Mouse (Mus musculus): ENCODE data around the gene Anks1b. TPM values are rescaled to one million over a fixed set of nuclear protein-coding genes. Genes with fewer than 3 reads are reported as not detected.

Gene Anks1b
- polyA plus RNA-seq, 1 experiment from 2014 or later = 3.7 TPM

DNA sequence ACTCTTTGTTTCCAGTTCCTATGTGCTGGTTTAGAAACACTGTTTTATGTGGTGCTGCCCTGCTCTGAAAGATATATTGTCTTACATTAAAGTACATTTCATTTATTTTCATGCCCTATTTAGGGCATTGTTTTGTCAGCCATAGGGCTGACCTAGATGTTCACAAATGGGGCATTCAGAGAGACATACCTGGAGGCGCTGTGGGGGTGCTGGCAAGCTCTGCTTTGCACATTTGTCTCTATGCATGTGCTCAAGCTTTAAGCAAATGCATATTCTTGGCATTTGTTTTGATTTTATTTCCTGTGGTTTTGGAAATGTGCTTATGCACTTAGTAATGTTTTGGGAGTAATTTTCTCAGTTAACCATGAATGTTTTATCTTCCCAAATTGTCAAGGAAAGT lies 43.8 kb downstream of the Anks1b start:
- ATAC-seq (ENCODE audit: low FRiP score) = no peak
- WGBS = 91% methylated on average over 1 of the region's 1 CpGs

DNA sequence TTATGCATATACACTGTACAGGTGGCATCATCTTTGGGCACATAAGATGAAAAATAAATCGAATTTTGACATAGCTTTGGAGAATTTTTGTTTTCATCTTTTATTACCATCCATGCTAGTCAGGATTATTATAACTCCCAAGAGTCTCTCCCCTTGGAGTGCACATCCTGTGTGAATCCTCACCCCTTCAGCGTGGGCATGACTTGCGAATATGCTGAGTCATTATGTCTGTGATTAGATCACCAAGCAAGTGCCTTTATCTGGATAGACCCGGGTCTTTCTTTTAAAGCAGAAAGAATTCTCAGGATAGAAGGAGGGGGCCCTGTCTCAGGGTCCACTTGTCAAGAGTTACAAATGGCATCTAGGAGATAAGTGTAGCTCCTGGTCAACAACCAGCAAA lies 48.7 kb downstream of the Anks1b start:
- Histone ChIP-seq H3K9ac (ENCODE audit: low read length) (no peak overlapping the region), H3K27me3 (ENCODE audit: control insufficient read depth, insufficient read depth, low read length) (no peaks in the 10 kb centered on the region), H3K4me2 (no peak overlapping the region), H3K4me3 (ENCODE audit: low read depth, low read length) (no peak overlapping the region), H3K27ac (ENCODE audit: low read depth, low read length) (no peak overlapping the region), H3K4me1 (ENCODE audit: control insufficient read depth, insufficient read depth, low read length) (no peaks in the 10 kb centered on the region), H3K9me3 (ENCODE audit: control insufficient read depth, low read length) (peaks cover 8% of the 10 kb centered on the region; the same call in 1 of the 2 replicates), H3K36me3 (ENCODE audit: control insufficient read depth, insufficient read depth, low read length) (no peaks in the 10 kb centered on the region)
- DNase-seq (ENCODE audit: low spot score, missing footprints) (no peak), ATAC-seq (ENCODE audit: low FRiP score) (no peak)
- WGBS = 85% methylated on average over 4 of the region's 4 CpGs

More for the DNA sequence above, 43.8 kb downstream of the Anks1b start:
- H3K9ac ChIP-seq (ENCODE audit: low read length) = no peak overlapping the region
- no peaks in the 10 kb centered on the region for H3K36me3 ChIP-seq (ENCODE audit: control insufficient read depth, insufficient read depth, low read length)
- no peaks in the 10 kb centered on the region for H3K4me1 ChIP-seq (ENCODE audit: control insufficient read depth, insufficient read depth, low read length)
- H3K9me3 ChIP-seq (ENCODE audit: control insufficient read depth, low read length) = no peaks in the 10 kb centered on the region
- no peak overlapping the region for H3K4me2 ChIP-seq
- H3K4me3 ChIP-seq (ENCODE audit: low read depth, low read length) = no peak overlapping the region
- H3K27me3 ChIP-seq (ENCODE audit: control insufficient read depth, insufficient read depth, low read length) = no peaks in the 10 kb centered on the region
- H3K27ac ChIP-seq (ENCODE audit: low read depth, low read length) = no peak overlapping the region
- no peak for DNase-seq (ENCODE audit: low spot score, missing footprints)

DNA sequence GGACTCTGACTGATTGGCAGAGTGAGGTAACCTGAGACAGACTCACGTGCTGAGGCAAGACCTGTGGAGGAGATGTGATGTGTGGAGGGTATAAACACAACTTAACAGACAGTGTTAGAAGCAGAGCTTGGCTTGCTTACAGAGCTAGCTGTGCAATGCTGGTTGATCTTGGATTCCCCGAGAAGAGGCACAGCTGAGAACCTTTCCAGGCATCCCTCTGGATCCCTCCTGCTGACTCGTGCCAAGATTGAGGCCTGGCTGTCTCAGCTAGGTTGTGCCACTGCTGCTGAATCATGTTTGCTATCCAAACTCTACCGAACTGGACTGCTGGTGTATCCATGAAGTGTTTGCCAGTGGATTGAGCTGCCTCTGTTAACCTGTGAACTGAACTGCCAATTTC lies 68.9 kb downstream of the Anks1b start:
- H3K4me3 ChIP-seq (ENCODE audit: low read depth, low read length) = no peak overlapping the region
- no peak overlapping the region for H3K4me2 ChIP-seq
- H3K4me1 ChIP-seq (ENCODE audit: control insufficient read depth, insufficient read depth, low read length) = no peaks in the 10 kb centered on the region
- no peak overlapping the region for H3K9ac ChIP-seq (ENCODE audit: low read length)
- H3K9me3 ChIP-seq (ENCODE audit: control insufficient read depth, low read length) = no peaks in the 10 kb centered on the region
- no peak overlapping the region for H3K27ac ChIP-seq (ENCODE audit: low read depth, low read length)
- H3K27me3 ChIP-seq (ENCODE audit: control insufficient read depth, insufficient read depth, low read length) = no peaks in the 10 kb centered on the region
- DNase-seq (ENCODE audit: low spot score, missing footprints) (no peak), ATAC-seq (ENCODE audit: low FRiP score) (no peak)
- no peaks in the 10 kb centered on the region for H3K36me3 ChIP-seq (ENCODE audit: control insufficient read depth, insufficient read depth, low read length)
- 80% methylated on average over 4 of the region's 4 CpGs for WGBS

DNA sequence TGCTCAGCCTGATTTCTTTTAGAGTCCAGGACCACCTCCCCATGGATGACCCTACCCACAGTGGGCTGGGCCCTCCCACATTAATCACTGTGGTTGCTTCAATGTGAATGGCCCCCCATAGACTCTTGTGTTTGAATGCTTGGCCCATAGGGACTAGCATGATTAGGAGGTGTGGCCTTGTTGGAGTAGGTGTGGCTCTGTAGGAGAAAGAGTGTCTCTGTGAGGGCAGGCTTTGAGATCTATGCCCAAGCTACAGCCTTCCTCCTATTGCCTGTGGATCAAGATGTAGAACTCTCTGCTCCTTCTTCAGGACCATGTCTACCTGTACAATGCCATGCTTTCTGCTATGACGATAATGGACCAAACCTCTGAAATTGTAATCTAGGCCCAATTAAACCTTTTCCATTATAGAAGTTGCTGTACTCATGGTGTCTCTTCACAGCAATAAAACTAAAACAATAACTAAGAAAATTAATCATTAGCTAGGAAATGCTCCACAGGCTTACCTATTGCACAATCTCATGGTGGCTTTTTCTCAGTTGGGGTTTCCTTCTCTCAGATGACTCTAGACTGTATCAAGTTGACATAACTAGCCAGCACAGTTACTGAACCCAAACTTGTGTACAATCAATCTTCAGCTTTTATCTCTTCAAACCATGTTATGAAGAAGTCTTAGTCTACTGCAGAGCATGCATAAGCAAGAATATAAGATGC lies 73.5 kb downstream of the Anks1b start:
- Histone ChIP-seq H3K9ac (ENCODE audit: low read length) (no peak overlapping the region), H3K4me3 (ENCODE audit: low read depth, low read length) (no peak overlapping the region), H3K4me2 (no peak overlapping the region), H3K27ac (ENCODE audit: low read depth, low read length) (no peak overlapping the region), H3K4me1 (ENCODE audit: control insufficient read depth, insufficient read depth, low read length) (no peaks in the 10 kb centered on the region), H3K9me3 (ENCODE audit: control insufficient read depth, low read length) (no peaks in the 10 kb centered on the region), H3K36me3 (ENCODE audit: control insufficient read depth, insufficient read depth, low read length) (no peaks in the 10 kb centered on the region), H3K27me3 (ENCODE audit: control insufficient read depth, insufficient read depth, low read length) (no peaks in the 10 kb centered on the region)
- ATAC-seq (ENCODE audit: low FRiP score) (no peak), DNase-seq (ENCODE audit: low spot score, missing footprints) (no peak)
- WGBS = 88% methylated on average over 1 of the region's 1 CpGs

DNA sequence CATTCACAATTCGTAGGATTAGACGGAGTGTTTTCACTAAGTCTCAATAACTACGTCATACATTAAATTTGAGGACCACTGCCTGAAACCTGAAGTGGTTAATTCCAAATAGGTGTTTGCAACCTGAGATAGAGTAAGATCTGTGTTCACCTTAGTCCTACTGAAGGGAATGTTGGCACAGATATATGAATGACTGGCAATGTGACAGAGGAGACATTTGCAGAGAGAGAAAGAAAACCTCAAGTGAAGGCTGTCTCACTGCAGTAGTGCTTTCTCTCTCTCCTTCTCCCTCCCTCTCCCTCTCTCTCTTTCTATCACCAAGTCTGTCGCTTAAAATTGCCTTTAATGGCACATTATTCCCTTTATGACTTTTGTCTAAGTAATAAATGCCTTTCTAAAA lies 101.1 kb downstream of the Anks1b start:
- DNase-seq (ENCODE audit: low spot score, missing footprints) = no peak
- Histone ChIP-seq H3K4me3 (ENCODE audit: low read depth, low read length) (no peak overlapping the region), H3K4me2 (no peak overlapping the region), H3K9ac (ENCODE audit: low read length) (no peak overlapping the region), H3K4me1 (ENCODE audit: control insufficient read depth, insufficient read depth, low read length) (no peaks in the 10 kb centered on the region), H3K27ac (ENCODE audit: low read depth, low read length) (no peak overlapping the region), H3K36me3 (ENCODE audit: control insufficient read depth, insufficient read depth, low read length) (no peaks in the 10 kb centered on the region), H3K27me3 (ENCODE audit: control insufficient read depth, insufficient read depth, low read length) (no peaks in the 10 kb centered on the region), H3K9me3 (ENCODE audit: control insufficient read depth, low read length) (no peaks in the 10 kb centered on the region)
- ATAC-seq (ENCODE audit: low FRiP score) = no peak
- WGBS = 91% methylated on average over 4 of the region's 4 CpGs

DNA sequence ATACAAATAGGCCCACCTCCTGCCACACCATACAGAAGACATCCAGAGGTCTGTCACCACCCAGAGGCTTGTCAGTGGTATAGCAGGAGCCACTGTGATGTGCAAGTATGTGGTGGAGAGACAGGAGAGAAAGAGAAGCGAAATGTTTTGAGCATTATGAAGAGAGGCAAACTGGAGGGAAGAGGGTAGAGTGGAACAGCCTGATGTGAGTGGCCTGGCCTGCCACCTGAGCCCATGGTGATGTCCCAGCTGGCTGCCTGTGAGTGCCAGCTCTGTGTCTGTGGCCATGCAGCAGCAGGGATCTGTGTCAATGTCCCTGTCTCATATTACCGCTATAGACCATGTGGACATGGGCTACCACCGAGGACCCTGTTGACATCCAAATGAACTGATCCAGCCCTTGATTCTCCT lies 102.1 kb downstream of the Anks1b start:
- no peak overlapping the region for H3K27ac ChIP-seq (ENCODE audit: low read depth, low read length)
- H3K4me1 ChIP-seq (ENCODE audit: control insufficient read depth, insufficient read depth, low read length) = no peaks in the 10 kb centered on the region
- H3K9ac ChIP-seq (ENCODE audit: low read length) = no peak overlapping the region
- ATAC-seq (ENCODE audit: low FRiP score) = peak; percentile 27; the same call in 1 of the 2 replicates
- no peak overlapping the region for H3K4me3 ChIP-seq (ENCODE audit: low read depth, low read length)
- no peaks in the 10 kb centered on the region for H3K9me3 ChIP-seq (ENCODE audit: control insufficient read depth, low read length)
- 78% methylated on average over 3 of the region's 3 CpGs for WGBS
- H3K27me3 ChIP-seq (ENCODE audit: control insufficient read depth, insufficient read depth, low read length) = no peaks in the 10 kb centered on the region
- no peak overlapping the region for H3K4me2 ChIP-seq
- DNase-seq (ENCODE audit: low spot score, missing footprints) = peak; percentile 54
- no peaks in the 10 kb centered on the region for H3K36me3 ChIP-seq (ENCODE audit: control insufficient read depth, insufficient read depth, low read length)

DNA sequence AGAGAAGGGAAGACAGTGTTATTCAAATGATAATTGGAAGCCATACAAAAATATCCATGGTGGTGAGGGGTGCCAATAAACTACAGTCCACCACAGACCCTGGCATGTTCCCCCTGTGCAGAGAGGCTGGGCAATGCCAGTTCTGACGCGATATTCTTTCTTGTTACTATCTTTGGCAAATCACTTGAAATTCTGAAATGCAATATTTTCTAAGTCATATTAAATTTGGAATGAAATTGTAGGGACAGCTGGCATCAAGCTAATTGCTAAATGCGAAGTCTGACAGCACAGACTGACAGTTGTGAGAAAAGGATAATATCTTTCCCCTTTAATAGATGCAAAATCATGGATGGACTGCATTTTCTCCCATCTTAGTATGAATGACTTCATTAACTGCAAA lies 103.3 kb downstream of the Anks1b start:
- DNase-seq (ENCODE audit: low spot score, missing footprints) = no peak
- Histone ChIP-seq H3K9me3 (ENCODE audit: control insufficient read depth, low read length) (no peaks in the 10 kb centered on the region), H3K27ac (ENCODE audit: low read depth, low read length) (no peak overlapping the region), H3K4me2 (no peak overlapping the region), H3K4me1 (ENCODE audit: control insufficient read depth, insufficient read depth, low read length) (no peaks in the 10 kb centered on the region), H3K27me3 (ENCODE audit: control insufficient read depth, insufficient read depth, low read length) (no peaks in the 10 kb centered on the region), H3K9ac (ENCODE audit: low read length) (no peak overlapping the region), H3K36me3 (ENCODE audit: control insufficient read depth, insufficient read depth, low read length) (no peaks in the 10 kb centered on the region), H3K4me3 (ENCODE audit: low read depth, low read length) (no peak overlapping the region)
- no peak for ATAC-seq (ENCODE audit: low FRiP score)
- 95% methylated on average over 3 of the region's 3 CpGs for WGBS

DNA sequence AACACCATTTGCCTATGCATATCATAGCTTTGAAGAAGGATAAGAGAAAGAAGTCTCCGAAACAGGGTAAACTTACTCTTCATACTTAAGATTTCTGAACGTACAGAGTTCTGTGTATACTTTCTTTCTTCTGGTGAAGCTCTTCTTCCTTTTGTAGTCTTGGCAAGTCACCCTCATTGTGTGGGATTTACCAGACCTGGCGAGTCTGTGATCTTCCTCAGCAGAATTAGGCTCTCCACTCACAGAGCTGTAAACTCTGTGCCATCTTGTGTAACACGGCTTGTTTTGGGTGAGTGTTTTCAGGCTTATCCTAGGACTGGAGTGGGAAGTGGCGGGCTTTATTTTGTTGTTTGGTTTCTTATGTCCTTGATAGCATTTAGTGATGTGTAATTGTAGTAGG lies 120.9 kb downstream of the Anks1b start:
- ATAC-seq (ENCODE audit: low FRiP score) = no peak
- DNase-seq (ENCODE audit: low spot score, missing footprints) = no peak
- H3K4me2 ChIP-seq = no peak overlapping the region
- no peak overlapping the region for H3K4me3 ChIP-seq (ENCODE audit: low read depth, low read length)
- H3K4me1 ChIP-seq (ENCODE audit: control insufficient read depth, insufficient read depth, low read length) = 0 out of 2 replicates have a peak, but pooled peaks cover 2% of the 10 kb centered on the region
- no peak overlapping the region for H3K27ac ChIP-seq (ENCODE audit: low read depth, low read length)
- no peaks in the 10 kb centered on the region for H3K36me3 ChIP-seq (ENCODE audit: control insufficient read depth, insufficient read depth, low read length)
- H3K9ac ChIP-seq (ENCODE audit: low read length) = no peak overlapping the region
- 89% methylated on average over 5 of the region's 5 CpGs for WGBS
- H3K9me3 ChIP-seq (ENCODE audit: control insufficient read depth, low read length) = no peaks in the 10 kb centered on the region
- H3K27me3 ChIP-seq (ENCODE audit: control insufficient read depth, insufficient read depth, low read length) = no peaks in the 10 kb centered on the region

DNA sequence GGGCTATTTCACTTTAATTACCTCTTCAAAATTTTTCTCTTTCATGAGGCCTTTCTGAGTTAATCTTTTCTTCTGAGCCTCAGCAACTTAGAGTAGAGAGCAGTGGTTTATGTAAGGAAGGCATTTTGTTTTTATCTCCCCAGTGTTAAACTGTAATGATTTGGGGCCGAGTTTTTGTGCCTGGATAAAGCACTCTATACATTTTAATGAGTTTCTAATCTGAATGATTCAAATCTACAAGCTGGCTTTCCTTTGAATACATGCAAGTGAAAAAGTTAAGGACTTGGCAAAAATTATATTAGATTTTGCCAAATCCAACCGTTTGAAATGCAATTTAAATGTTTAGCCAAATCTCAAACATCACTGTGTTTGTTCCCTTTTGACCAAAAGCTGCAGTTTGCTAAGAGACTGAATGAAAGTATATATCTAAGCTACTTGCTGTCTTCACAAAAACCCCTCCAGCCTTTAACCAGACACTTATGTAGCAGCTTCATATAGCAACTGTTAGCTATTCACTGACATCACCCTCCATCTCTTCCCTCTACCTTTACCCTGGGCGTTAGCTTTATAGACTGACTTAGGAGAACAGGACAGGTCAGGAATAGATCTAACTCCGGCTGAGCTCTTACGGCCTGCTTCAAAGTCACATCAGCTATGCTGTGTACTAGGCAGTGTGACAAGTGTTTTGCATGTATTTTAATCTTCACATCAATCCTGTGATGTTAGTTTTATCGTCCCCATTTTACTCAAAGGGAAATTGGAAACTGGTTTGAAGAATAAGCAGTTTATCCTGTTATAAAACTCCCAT lies 122.5 kb downstream of the Anks1b start:
- Histone ChIP-seq H3K4me3 (ENCODE audit: low read depth, low read length) (no peak overlapping the region), H3K27me3 (ENCODE audit: control insufficient read depth, insufficient read depth, low read length) (no peaks in the 10 kb centered on the region), H3K9ac (ENCODE audit: low read length) (no peak overlapping the region), H3K27ac (ENCODE audit: low read depth, low read length) (no peak overlapping the region), H3K9me3 (ENCODE audit: control insufficient read depth, low read length) (no peaks in the 10 kb centered on the region), H3K4me1 (ENCODE audit: control insufficient read depth, insufficient read depth, low read length) (0 out of 2 replicates have a peak, but pooled peaks cover 2% of the 10 kb centered on the region), H3K4me2 (no peak overlapping the region), H3K36me3 (ENCODE audit: control insufficient read depth, insufficient read depth, low read length) (no peaks in the 10 kb centered on the region)
- ATAC-seq (ENCODE audit: low FRiP score) (no peak), DNase-seq (ENCODE audit: low spot score, missing footprints) (peak; percentile 86)
- 67% methylated on average over 6 of the region's 6 CpGs for WGBS

Data from midbrain, embryonic 11.5 days (tissue).